Mouse (Mus musculus): ENCODE results near the gene Slc16a14.

Slc16a14 gene

GRCm38 (mm10) chr1:84910177-84910804, 24.6 kb downstream of the Slc16a14 start:
- peak; percentile 8 for DNase-seq (ENCODE audit: low read depth, low spot score)

- DNase-seq (ENCODE audit: low read depth, low spot score), result no peak
These were observed 30.5 kb downstream of the Slc16a14 start for GRCm38 (mm10) chr1:84904467-84904866.

- no peak for DNase-seq (ENCODE audit: low read depth, low spot score)
These were observed 35.8 kb downstream of the Slc16a14 start for GRCm38 (mm10) chr1:84899156-84899555.

- no peak for DNase-seq (ENCODE audit: low read depth, low spot score)
These were observed 37.6 kb downstream of the Slc16a14 start for GRCm38 (mm10) chr1:84897364-84897763.

GRCm38 (mm10) chr1:84891746-84892145, 43.2 kb downstream of the Slc16a14 start:
- DNase-seq (ENCODE audit: low read depth, low spot score), result no peak

GRCm38 (mm10) chr1:84890503-84890902, 44.4 kb downstream of the Slc16a14 start:
- DNase-seq (ENCODE audit: low read depth, low spot score), result no peak

GRCm38 (mm10) chr1:84890005-84890393, 44.9 kb downstream of the Slc16a14 start:
- DNase-seq (ENCODE audit: low read depth, low spot score), result no peak

GRCm38 (mm10) chr1:84889330-84890004, 45.5 kb downstream of the Slc16a14 start:
- DNase-seq (ENCODE audit: low read depth, low spot score), result no peak

- DNase-seq (ENCODE audit: low read depth, low spot score), result no peak
These were observed 49.0 kb downstream of the Slc16a14 start for GRCm38 (mm10) chr1:84885921-84886320.

- DNase-seq (ENCODE audit: low read depth, low spot score), result no peak
These were observed 49.8 kb downstream of the Slc16a14 start for GRCm38 (mm10) chr1:84885174-84885573.

- peak; percentile 47 for DNase-seq (ENCODE audit: low read depth, low spot score)
These were observed 51.0 kb downstream of the Slc16a14 start for GRCm38 (mm10) chr1:84883889-84884288.

GRCm38 (mm10) chr1:84882937-84883336, 52.0 kb downstream of the Slc16a14 start:
- peak; percentile 64 for DNase-seq (ENCODE audit: low read depth, low spot score)

GRCm38 (mm10) chr1:84882066-84882532, 52.8 kb downstream of the Slc16a14 start:
- DNase-seq (ENCODE audit: low read depth, low spot score), result no peak

GRCm38 (mm10) chr1:84881248-84882065, 53.5 kb downstream of the Slc16a14 start:
- peak; percentile 92 for DNase-seq (ENCODE audit: low read depth, low spot score)

GRCm38 (mm10) chr1:84879571-84880120, 55.3 kb downstream of the Slc16a14 start:
- DNase-seq (ENCODE audit: low read depth, low spot score), result no peak

GRCm38 (mm10) chr1:84877590-84877989, 57.3 kb downstream of the Slc16a14 start:
- no peak for DNase-seq (ENCODE audit: low read depth, low spot score)

- DNase-seq (ENCODE audit: low read depth, low spot score), result no peak
These were observed 62.0 kb downstream of the Slc16a14 start for GRCm38 (mm10) chr1:84872939-84873338.

GRCm38 (mm10) chr1:84872105-84872504, 62.8 kb downstream of the Slc16a14 start:
- no peak for DNase-seq (ENCODE audit: low read depth, low spot score)

GRCm38 (mm10) chr1:84871131-84871530, 63.8 kb downstream of the Slc16a14 start:
- no peak for DNase-seq (ENCODE audit: low read depth, low spot score)

GRCm38 (mm10) chr1:84869498-84869897, 65.4 kb downstream of the Slc16a14 start:
- DNase-seq (ENCODE audit: low read depth, low spot score), result no peak

- DNase-seq (ENCODE audit: low read depth, low spot score), result no peak
These were observed 66.1 kb downstream of the Slc16a14 start for GRCm38 (mm10) chr1:84868841-84869240.

GRCm38 (mm10) chr1:84868311-84868710, 66.6 kb downstream of the Slc16a14 start:
- no peak for DNase-seq (ENCODE audit: low read depth, low spot score)

All from brain, adult 2 months (tissue).